Mouse (Mus musculus) heart, postnatal 0 days (tissue): ENCODE results near the gene Rasd1. TPM values are rescaled to one million over a fixed set of nuclear protein-coding genes. Genes with fewer than 3 reads are reported as not detected.

Experiments
- ATAC-seq: fragments of 200-750 bp; cut with Nextera tagmentation; 2 replicates; pipeline ENCODE4 v1.8.0; 2017; ENCODE audit warnings: low read depth, moderate number of reproducible peaks, moderate library complexity; ENCODE audit not compliant: insufficient read depth
- DNase-seq: peaks from one replicate; pipeline ENCODE4 v3.0.0-alpha.2; 2016; ENCODE audit warnings: low spot score
- H3K27ac ChIP-seq: fragments of 300-500 bp; sonication (generic); 2 replicates; pipeline ENCODE4 v1.5.1; 2014; ENCODE audit warnings: low read depth, mild to moderate bottlenecking
- H3K27me3 ChIP-seq: fragments of 300-500 bp; sonication (generic); 2 replicates; pipeline ENCODE4 v1.6.1; 2014; ENCODE audit warnings: low read length, mixed read lengths; ENCODE audit not compliant: control insufficient read depth, insufficient read depth
- H3K36me3 ChIP-seq: fragments of 300-500 bp; sonication (generic); replicated peaks from 2 replicates; pipeline ENCODE4 v1.6.1; 2014; ENCODE audit warnings: low read length, mixed read lengths; ENCODE audit not compliant: control insufficient read depth, insufficient read depth
- H3K4me1 ChIP-seq: fragments of 300-500 bp; sonication (generic); 2 replicates; pipeline ENCODE4 v1.6.1; 2014; ENCODE audit warnings: antibody characterized with exemption; ENCODE audit not compliant: control insufficient read depth, insufficient read depth
- H3K4me2 ChIP-seq: fragments of 300-500 bp; sonication (generic); 2 replicates; pipeline ENCODE4 v1.6.1; 2014; ENCODE audit warnings: low read depth, mild to moderate bottlenecking, low read length, moderate library complexity
- H3K4me3 ChIP-seq: fragments of 300-500 bp; sonication (generic); 2 replicates; pipeline ENCODE4 v1.5.1; 2014; ENCODE audit warnings: low read depth, low read length
- H3K9ac ChIP-seq: fragments of 300-500 bp; sonication (generic); replicated peaks from 2 replicates; pipeline ENCODE4 v1.6.1; 2014; ENCODE audit warnings: low read depth, low read length, mixed read lengths
- H3K9me3 ChIP-seq: fragments of 300-500 bp; sonication (generic); replicated peaks from 2 replicates; pipeline ENCODE4 v1.6.1; 2016; ENCODE audit warnings: low read length; ENCODE audit not compliant: control insufficient read depth
- CTCF ChIP-seq: IDR thresholded peaks from 2 replicates; pipeline ENCODE4 v1.5.1; 2016; ENCODE audit warnings: antibody characterized with exemption, control low read depth, low read depth
- EP300 ChIP-seq: IDR thresholded peaks from 2 replicates; pipeline ENCODE4 v1.6.1; 2016; ENCODE audit warnings: antibody characterized with exemption, low read depth
- whole genome bisulfite sequencing: fragments of 180-500 bp; shearing (Covaris S2); extraction: QIAGEN DNeasy Blood & Tissue Kit; methylation state at CpG from one replicate; pipeline ENCODE4 v1.1.7; 2014; 5-methylcytosine and 5-hydroxymethylcytosine counted together
- polyA plus RNA-seq: library from polyadenylated mRNA; unstranded; fragments of >200 nt; fragmentation: Nextera tagmentation; extraction: Ambion mirVana; gene quantifications from 2 replicates; pipeline ENCODE4 v1.2.1, GENCODE M21; 2015
- total RNA-seq: library from RNA; depleted of rRNA; stranded (reverse); fragments of >200 nt; gene quantifications from 2 replicates; pipeline ENCODE4 v1.2.3, GENCODE M21; 2014; ENCODE audit warnings: low replicate concordance

Rasd1 gene
- total and polyA plus RNA-seq, 2 experiments from 2014 or later, result 5.6 to 10.5 TPM

DNA sequence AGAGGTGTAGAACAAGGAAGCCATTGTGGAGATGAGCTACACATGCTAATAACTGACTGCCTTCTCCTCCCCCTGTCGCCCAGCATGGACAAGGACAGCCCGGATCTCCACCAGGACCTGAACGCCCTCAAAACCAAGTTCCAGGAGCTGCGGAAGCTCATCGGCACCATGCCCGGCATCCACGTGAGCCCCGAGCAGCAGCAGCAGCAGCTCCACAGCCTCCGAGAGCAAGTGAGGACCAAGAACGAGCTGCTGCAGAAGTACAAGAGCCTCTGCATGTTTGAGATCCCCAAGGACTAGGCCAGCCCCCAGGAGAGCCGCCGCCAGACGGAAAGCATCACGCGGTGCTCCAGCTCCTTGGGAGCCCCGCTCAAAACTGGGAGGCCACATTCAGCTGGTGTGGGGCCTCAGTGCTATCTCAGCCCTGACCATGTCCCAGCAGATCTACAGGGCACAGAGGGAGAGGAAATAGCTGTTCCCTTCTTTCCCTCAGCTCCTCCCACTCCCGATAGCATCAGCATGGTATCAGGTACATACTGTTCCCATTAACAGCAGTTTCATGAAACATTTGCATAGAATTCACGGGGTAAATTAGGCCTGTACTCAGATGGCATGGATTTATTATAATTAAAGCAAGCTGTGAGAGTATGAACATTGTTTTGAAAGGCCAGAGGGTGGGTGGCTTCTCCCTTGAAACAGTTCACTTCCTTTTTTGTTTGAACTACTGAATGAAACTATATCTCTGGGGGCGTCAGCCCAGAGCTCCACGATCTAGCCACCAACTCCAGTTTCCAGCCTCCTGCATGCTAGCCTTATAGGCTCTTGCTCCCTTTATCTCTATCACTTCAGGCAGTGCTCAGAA, 4.0 kb downstream of the Rasd1 start:
- TF ChIP-seq CTCF (no peak), EP300 (peak; percentile 14; the same call in 1 of the 2 replicates)
- H3K4me3 ChIP-seq, result no peak overlapping the region
- peaks cover 13% of the 10 kb centered on the region for H3K36me3 ChIP-seq
- WGBS, result 33% methylated on average over 20 of the region's 20 CpGs
- H3K27ac ChIP-seq, result peak overlapping the region; percentile 83
- H3K4me1 ChIP-seq, result peaks cover 54% of the 10 kb centered on the region
- ATAC-seq (peak; percentile 22), DNase-seq (peak; percentile 18)
- 0 out of 2 replicates have a peak overlapping the region, but pooled peaks have one; percentile 7 for H3K4me2 ChIP-seq
- H3K9me3 ChIP-seq, result no peaks in the 10 kb centered on the region
- H3K9ac ChIP-seq, result no peak overlapping the region
- no peaks in the 10 kb centered on the region for H3K27me3 ChIP-seq

DNA sequence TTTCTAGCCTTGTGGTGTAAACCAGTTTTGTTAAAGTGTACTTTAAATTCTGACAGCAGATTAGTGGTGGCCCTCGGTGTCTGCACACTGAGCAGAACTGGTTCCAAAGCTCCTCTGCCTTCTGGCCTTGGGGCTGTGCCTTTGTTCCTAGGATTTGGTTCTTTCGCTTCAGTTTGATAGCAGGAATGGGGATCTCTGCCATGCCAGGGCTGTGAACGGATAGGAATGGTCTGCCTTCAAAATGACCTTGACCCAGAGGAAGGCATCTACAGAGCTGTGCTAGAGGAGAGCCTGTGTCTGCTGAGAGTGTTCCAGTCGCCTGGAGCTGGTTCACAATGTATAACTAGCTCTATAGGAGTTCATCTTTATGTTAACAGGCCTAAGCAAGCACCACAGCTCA, 5.3 kb downstream of the Rasd1 start:
- H3K4me3 ChIP-seq, result no peak overlapping the region
- no peak for ATAC-seq
- no peaks in the 10 kb centered on the region for H3K27me3 ChIP-seq
- no peak for DNase-seq
- peaks cover 52% of the 10 kb centered on the region for H3K4me1 ChIP-seq
- WGBS, result 42% methylated on average over 4 of the region's 4 CpGs
- H3K4me2 ChIP-seq, result no peak overlapping the region
- no peak overlapping the region for H3K9ac ChIP-seq
- peaks cover 16% of the 10 kb centered on the region for H3K36me3 ChIP-seq
- H3K9me3 ChIP-seq, result no peaks in the 10 kb centered on the region
- peak overlapping the region; percentile 83 for H3K27ac ChIP-seq
- TF ChIP-seq CTCF (no peak), EP300 (no peak)

DNA sequence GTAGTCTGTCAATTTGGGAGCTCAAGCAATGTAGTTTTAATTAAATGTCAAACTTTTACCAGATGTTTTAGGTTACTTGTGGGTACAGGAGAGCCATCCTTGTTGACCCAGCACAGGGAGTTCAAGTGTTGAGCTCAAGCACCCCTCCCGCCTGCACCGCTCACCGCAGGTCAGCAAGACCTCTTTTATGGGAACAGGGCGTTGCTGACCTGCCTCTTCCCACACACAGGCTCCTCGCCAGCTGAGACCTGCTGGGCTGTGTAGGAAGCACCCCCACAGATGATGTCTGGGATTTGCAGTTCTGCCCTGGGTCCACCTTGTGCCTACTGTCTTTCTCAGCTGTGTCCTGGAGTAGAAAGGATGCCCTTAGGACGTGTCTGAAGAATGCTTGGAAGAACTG, 8.0 kb downstream of the Rasd1 start:
- Histone ChIP-seq H3K4me2 (no peak overlapping the region), H3K27ac (no peak overlapping the region), H3K4me1 (peaks cover 28% of the 10 kb centered on the region), H3K9ac (no peak overlapping the region), H3K4me3 (no peak overlapping the region), H3K9me3 (no peaks in the 10 kb centered on the region), H3K36me3 (peaks cover 15% of the 10 kb centered on the region), H3K27me3 (no peaks in the 10 kb centered on the region)
- DNase-seq (no peak), ATAC-seq (no peak)
- TF ChIP-seq EP300, result no peak
- no peak for TF ChIP-seq CTCF
- WGBS, result 75% methylated on average over 6 of the region's 6 CpGs

DNA sequence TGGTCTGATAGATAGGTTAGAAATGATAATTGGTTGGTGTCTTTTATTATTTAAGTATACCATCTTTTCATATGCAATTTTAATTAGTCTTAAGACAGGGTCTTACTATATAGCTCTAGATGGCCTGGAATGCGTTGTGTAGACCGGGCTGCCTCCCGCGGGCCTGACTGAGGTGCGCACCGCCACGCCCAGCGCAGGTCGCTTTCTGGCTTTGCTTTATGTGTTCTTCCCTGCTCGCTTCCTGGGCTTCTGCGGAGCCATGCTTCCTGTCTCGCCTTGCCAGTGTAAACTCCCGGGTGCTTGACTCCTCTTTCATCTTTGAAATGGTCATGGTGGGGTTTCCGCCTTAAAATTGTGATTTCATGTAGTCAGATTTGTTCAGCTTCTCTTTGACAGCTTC, 11.9 kb downstream of the Rasd1 start:
- H3K9me3 ChIP-seq, result no peaks in the 10 kb centered on the region
- WGBS, result 76% methylated on average over 14 of the region's 14 CpGs
- no peaks in the 10 kb centered on the region for H3K27me3 ChIP-seq
- TF ChIP-seq CTCF, result no peak
- no peak for TF ChIP-seq EP300
- H3K4me3 ChIP-seq, result no peak overlapping the region
- H3K27ac ChIP-seq, result no peak overlapping the region
- peaks cover 18% of the 10 kb centered on the region for H3K36me3 ChIP-seq
- H3K4me2 ChIP-seq, result no peak overlapping the region
- ATAC-seq (no peak), DNase-seq (no peak)
- no peak overlapping the region for H3K9ac ChIP-seq
- peaks cover 5% of the 10 kb centered on the region; the same call in 1 of the 2 replicates for H3K4me1 ChIP-seq

DNA sequence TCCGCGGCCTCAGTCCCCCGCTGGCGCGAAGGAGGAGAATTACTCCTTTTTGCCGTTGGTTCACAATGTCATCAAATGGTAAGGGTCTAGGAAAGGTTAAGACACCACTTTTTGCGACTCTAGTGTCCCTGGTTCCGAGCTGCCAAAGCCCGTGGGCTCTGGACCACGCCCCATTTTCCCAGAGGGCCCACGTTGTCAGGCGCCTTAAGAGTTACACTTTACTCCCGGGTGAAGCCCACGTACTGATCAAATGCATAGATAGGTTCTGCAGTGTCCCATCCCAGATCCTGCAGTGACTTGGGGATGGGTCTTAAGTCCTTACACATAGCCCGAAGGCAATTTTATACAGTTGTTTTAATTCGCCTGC, 16.4 kb downstream of the Rasd1 start:
- 0 out of 2 replicates have a peak, but pooled peaks have one; percentile 46 for ATAC-seq
- Histone ChIP-seq H3K27me3 (no peaks in the 10 kb centered on the region), H3K9me3 (no peaks in the 10 kb centered on the region), H3K36me3 (peaks cover 7% of the 10 kb centered on the region; the same call in 1 of the 2 replicates), H3K27ac (peak overlapping the region; percentile 74), H3K4me1 (peaks cover 13% of the 10 kb centered on the region; the same call in 1 of the 2 replicates), H3K9ac (peak overlapping the region; percentile 85), H3K4me3 (peak overlapping the region; percentile 82), H3K4me2 (peak overlapping the region; percentile 85)
- DNase-seq, result no peak
- TF ChIP-seq EP300, result no peak
- TF ChIP-seq CTCF, result no peak
- WGBS, result 2% methylated on average over 16 of the region's 16 CpGs
